Mouse (Mus musculus): ENCODE measurements around the gene Ccr8. TPM values are rescaled to one million over a fixed set of nuclear protein-coding genes. Genes with fewer than 3 reads are reported as not detected.
A peak's percentile ranks its signal among the peaks of the same experiment; 100 is the strongest.

The Ccr8 gene
- polyA plus RNA-seq, 1 experiment, result 19.2 TPM

- WGBS, result 74% methylated on average over 7 of the region's 7 CpGs
- DNase-seq, result no peak
- no peak overlapping the region for H3K4me3 ChIP-seq (ENCODE audit: control insufficient read depth, insufficient read depth, low read length)
Observed at GRCm38 (mm10) chr9:120074516-120074915, 17.4 kb upstream of the Ccr8 start.

GRCm38 (mm10) chr9:120078241-120078640 is 13.7 kb upstream of the Ccr8 start:
- peaks cover 25% of the 10 kb centered on the region for H3K4me1 ChIP-seq (replicated peaks; ENCODE audit: control insufficient read depth, insufficient read depth, low read length)
- DNase-seq, result no peak
- H3K27me3 ChIP-seq (ENCODE audit: control insufficient read depth, insufficient read depth, low read length), result no peaks in the 10 kb centered on the region
- no peaks in the 10 kb centered on the region for H3K36me3 ChIP-seq (ENCODE audit: control insufficient read depth, insufficient read depth, low read length)
- WGBS, result 29% methylated on average over 3 of the region's 3 CpGs
- TF ChIP-seq CTCF (IDR thresholded peaks at IDR 0.05; ENCODE audit: borderline replicate concordance, control insufficient read depth, extremely low read depth, insufficient read depth, low read length, poor library complexity), result no peak
- no peak for TF ChIP-seq POLR2A (IDR thresholded peaks at IDR 0.05; ENCODE audit: control insufficient read depth, extremely low read depth, insufficient read depth, low read length, poor library complexity)
- no peak overlapping the region for H3K4me3 ChIP-seq (ENCODE audit: control insufficient read depth, insufficient read depth, low read length)
- H3K27ac ChIP-seq (ENCODE audit: control insufficient read depth, insufficient read depth, low read length), result peak overlapping the region; percentile 32

More at GRCm38 (mm10) chr9:120074516-120074915, 17.4 kb upstream of the Ccr8 start:
- TF ChIP-seq CTCF (IDR thresholded peaks at IDR 0.05; ENCODE audit: borderline replicate concordance, control insufficient read depth, extremely low read depth, insufficient read depth, low read length, poor library complexity), result no peak
- no peak for TF ChIP-seq POLR2A (IDR thresholded peaks at IDR 0.05; ENCODE audit: control insufficient read depth, extremely low read depth, insufficient read depth, low read length, poor library complexity)
- no peaks in the 10 kb centered on the region for H3K36me3 ChIP-seq (ENCODE audit: control insufficient read depth, insufficient read depth, low read length)
- H3K27me3 ChIP-seq (ENCODE audit: control insufficient read depth, insufficient read depth, low read length), result no peaks in the 10 kb centered on the region
- H3K4me1 ChIP-seq (replicated peaks; ENCODE audit: control insufficient read depth, insufficient read depth, low read length), result peaks cover 12% of the 10 kb centered on the region
- H3K27ac ChIP-seq (ENCODE audit: control insufficient read depth, insufficient read depth, low read length), result no peak overlapping the region

- H3K27ac ChIP-seq (ENCODE audit: control insufficient read depth, insufficient read depth, low read length), result no peak overlapping the region
- peaks cover 39% of the 10 kb centered on the region for H3K4me1 ChIP-seq (replicated peaks; ENCODE audit: control insufficient read depth, insufficient read depth, low read length)
- WGBS, result 13% methylated on average over 7 of the region's 7 CpGs
- DNase-seq, result no peak
- no peaks in the 10 kb centered on the region for H3K36me3 ChIP-seq (ENCODE audit: control insufficient read depth, insufficient read depth, low read length)
- TF ChIP-seq CTCF (IDR thresholded peaks at IDR 0.05; ENCODE audit: borderline replicate concordance, control insufficient read depth, extremely low read depth, insufficient read depth, low read length, poor library complexity), result no peak
- TF ChIP-seq POLR2A (IDR thresholded peaks at IDR 0.05; ENCODE audit: control insufficient read depth, extremely low read depth, insufficient read depth, low read length, poor library complexity), result no peak
- H3K4me3 ChIP-seq (ENCODE audit: control insufficient read depth, insufficient read depth, low read length), result no peak overlapping the region
- no peaks in the 10 kb centered on the region for H3K27me3 ChIP-seq (ENCODE audit: control insufficient read depth, insufficient read depth, low read length)
Observed at GRCm38 (mm10) chr9:120079901-120080300, 12.0 kb upstream of the Ccr8 start.

- Histone ChIP-seq H3K4me1 (replicated peaks; ENCODE audit: control insufficient read depth, insufficient read depth, low read length) (peaks cover 43% of the 10 kb centered on the region), H3K27me3 (ENCODE audit: control insufficient read depth, insufficient read depth, low read length) (no peaks in the 10 kb centered on the region), H3K27ac (ENCODE audit: control insufficient read depth, insufficient read depth, low read length) (peak overlapping the region; percentile 55; the same call in 1 of the 2 replicates), H3K4me3 (ENCODE audit: control insufficient read depth, insufficient read depth, low read length) (no peak overlapping the region), H3K36me3 (ENCODE audit: control insufficient read depth, insufficient read depth, low read length) (no peaks in the 10 kb centered on the region)
- TF ChIP-seq POLR2A (IDR thresholded peaks at IDR 0.05; ENCODE audit: control insufficient read depth, extremely low read depth, insufficient read depth, low read length, poor library complexity) (no peak), CTCF (IDR thresholded peaks at IDR 0.05; ENCODE audit: borderline replicate concordance, control insufficient read depth, extremely low read depth, insufficient read depth, low read length, poor library complexity) (no peak)
- 89% methylated on average over 8 of the region's 8 CpGs for WGBS
- no peak for DNase-seq
Observed at GRCm38 (mm10) chr9:120080546-120081108, 11.3 kb upstream of the Ccr8 start.

DNA sequence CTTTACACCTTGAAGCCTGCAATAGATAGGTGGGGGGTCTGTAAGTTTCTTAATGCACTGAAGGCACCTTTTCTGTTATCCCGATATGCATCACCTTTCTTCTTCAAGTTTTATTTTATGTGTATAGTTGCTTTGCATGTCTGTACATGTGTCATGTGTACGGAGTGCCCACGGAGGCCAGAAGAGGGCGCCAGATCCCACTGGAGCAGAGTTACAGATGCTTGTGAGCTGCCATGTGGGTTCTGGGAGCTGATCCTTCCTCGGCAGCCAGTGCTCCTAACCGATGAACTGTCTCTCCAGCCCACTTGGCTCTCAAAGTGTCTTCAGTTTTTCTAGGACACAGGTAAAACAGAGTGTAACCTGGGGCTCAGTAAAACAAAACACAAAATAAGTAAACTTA is 10.7 kb upstream of the Ccr8 start:
- H3K4me3 ChIP-seq (ENCODE audit: control insufficient read depth, insufficient read depth, low read length), result no peak overlapping the region
- WGBS, result 85% methylated on average over 6 of the region's 6 CpGs
- TF ChIP-seq CTCF (IDR thresholded peaks at IDR 0.05; ENCODE audit: borderline replicate concordance, control insufficient read depth, extremely low read depth, insufficient read depth, low read length, poor library complexity) (no peak), POLR2A (IDR thresholded peaks at IDR 0.05; ENCODE audit: control insufficient read depth, extremely low read depth, insufficient read depth, low read length, poor library complexity) (no peak)
- no peak for DNase-seq
- H3K27ac ChIP-seq (ENCODE audit: control insufficient read depth, insufficient read depth, low read length), result no peak overlapping the region
- H3K27me3 ChIP-seq (ENCODE audit: control insufficient read depth, insufficient read depth, low read length), result no peaks in the 10 kb centered on the region
- no peaks in the 10 kb centered on the region for H3K36me3 ChIP-seq (ENCODE audit: control insufficient read depth, insufficient read depth, low read length)
- H3K4me1 ChIP-seq (replicated peaks; ENCODE audit: control insufficient read depth, insufficient read depth, low read length), result peaks cover 43% of the 10 kb centered on the region

DNA sequence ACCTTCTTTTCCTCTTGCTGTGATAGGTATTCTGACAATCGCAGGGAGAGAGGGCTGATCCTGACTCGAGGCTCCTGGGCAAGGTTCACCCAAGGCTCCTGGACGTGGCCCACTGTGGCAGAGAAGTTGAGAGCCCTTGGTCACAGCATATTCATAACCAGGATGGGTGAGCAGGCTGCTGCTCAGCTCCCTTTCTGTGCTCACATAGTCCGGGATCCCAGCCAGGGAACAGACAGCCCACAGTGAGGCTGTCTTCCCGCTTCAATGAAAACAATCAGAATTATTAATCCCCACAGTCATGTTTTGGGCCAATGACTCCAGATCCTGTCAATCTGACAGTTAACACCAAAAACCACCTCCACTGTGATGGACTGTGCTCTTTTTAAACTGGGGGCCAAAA is 9.9 kb upstream of the Ccr8 start:
- no peak for DNase-seq
- peaks cover 43% of the 10 kb centered on the region for H3K4me1 ChIP-seq (replicated peaks; ENCODE audit: control insufficient read depth, insufficient read depth, low read length)
- no peak overlapping the region for H3K27ac ChIP-seq (ENCODE audit: control insufficient read depth, insufficient read depth, low read length)
- H3K36me3 ChIP-seq (ENCODE audit: control insufficient read depth, insufficient read depth, low read length), result no peaks in the 10 kb centered on the region
- no peaks in the 10 kb centered on the region for H3K27me3 ChIP-seq (ENCODE audit: control insufficient read depth, insufficient read depth, low read length)
- WGBS, result 89% methylated on average over 5 of the region's 5 CpGs
- H3K4me3 ChIP-seq (ENCODE audit: control insufficient read depth, insufficient read depth, low read length), result no peak overlapping the region
- TF ChIP-seq CTCF (IDR thresholded peaks at IDR 0.05; ENCODE audit: borderline replicate concordance, control insufficient read depth, extremely low read depth, insufficient read depth, low read length, poor library complexity) (no peak), POLR2A (IDR thresholded peaks at IDR 0.05; ENCODE audit: control insufficient read depth, extremely low read depth, insufficient read depth, low read length, poor library complexity) (no peak)

- 37% methylated on average over 4 of the region's 4 CpGs for WGBS
- no peak overlapping the region for H3K4me3 ChIP-seq (ENCODE audit: control insufficient read depth, insufficient read depth, low read length)
- no peak for TF ChIP-seq POLR2A (IDR thresholded peaks at IDR 0.05; ENCODE audit: control insufficient read depth, extremely low read depth, insufficient read depth, low read length, poor library complexity)
- TF ChIP-seq CTCF (IDR thresholded peaks at IDR 0.05; ENCODE audit: borderline replicate concordance, control insufficient read depth, extremely low read depth, insufficient read depth, low read length, poor library complexity), result no peak
- DNase-seq, result no peak
- H3K27ac ChIP-seq (ENCODE audit: control insufficient read depth, insufficient read depth, low read length), result no peak overlapping the region
- peaks cover 42% of the 10 kb centered on the region for H3K4me1 ChIP-seq (replicated peaks; ENCODE audit: control insufficient read depth, insufficient read depth, low read length)
- H3K36me3 ChIP-seq (ENCODE audit: control insufficient read depth, insufficient read depth, low read length), result no peaks in the 10 kb centered on the region
- H3K27me3 ChIP-seq (ENCODE audit: control insufficient read depth, insufficient read depth, low read length), result no peaks in the 10 kb centered on the region
Observed at GRCm38 (mm10) chr9:120082691-120083090, 9.2 kb upstream of the Ccr8 start.

All from thymus, adult 2 months (tissue).